Mouse (Mus musculus): Measurements from ENCODE around the gene Olfr1280.

DNA sequence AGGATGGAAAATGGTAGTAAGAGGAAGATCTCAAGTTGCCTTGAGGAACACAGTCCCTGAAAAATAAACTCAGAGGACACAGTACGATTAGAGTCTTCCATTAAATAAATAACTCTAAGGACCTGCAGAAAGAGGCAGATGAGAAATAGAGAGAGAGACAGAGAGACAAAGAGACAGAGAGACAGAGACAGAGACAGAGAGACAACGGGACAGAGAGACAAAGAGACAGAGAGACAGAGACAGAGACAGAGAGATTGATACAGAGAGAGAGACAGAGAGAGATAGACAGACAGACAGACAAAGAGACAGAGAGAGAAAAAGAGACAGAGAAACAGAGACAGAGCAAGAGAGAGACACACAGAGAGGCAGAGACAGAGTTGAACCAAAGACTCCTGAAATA, 22.2 kb downstream of the Olfr1280 start, which contains the start of gene Olfr1282:
- TF ChIP-seq POLR2AphosphoS5 (IDR thresholded peaks at IDR 0.05; ENCODE audit: insufficient replicate concordance, low read depth, low read length) (no peak), CTCF (IDR thresholded peaks at IDR 0.05; ENCODE audit: low read depth, low read length) (no peak), GATA2 (IDR thresholded peaks at IDR 0.05; ENCODE audit: borderline replicate concordance, low read depth, low read length) (no peak)
